Mouse (Mus musculus): ENCODE results near the gene Draxin. TPM values are rescaled to one million over a fixed set of nuclear protein-coding genes. Genes with fewer than 3 reads are reported as not detected.

Draxin gene
- polyA plus RNA-seq, 1 experiment from 2014 or later, result 0.29 TPM

- Histone ChIP-seq H3K4me2 (replicated peaks; ENCODE audit: low read depth, low read length) (no peak overlapping the region), H3K36me3 (ENCODE audit: insufficient read depth, low read length) (peaks cover 15% of the 10 kb centered on the region), H3K9me3 (ENCODE audit: low read length) (no peaks in the 10 kb centered on the region), H3K27ac (ENCODE audit: low read length) (0 out of 2 replicates have a peak overlapping the region, but pooled peaks have one; percentile 9), H3K4me1 (ENCODE audit: insufficient read depth, low read length) (peaks cover 35% of the 10 kb centered on the region), H3K27me3 (ENCODE audit: insufficient read depth, low read length) (no peaks in the 10 kb centered on the region), H3K4me3 (ENCODE audit: low read length) (no peak overlapping the region), H3K9ac (replicated peaks; ENCODE audit: low read length) (no peak overlapping the region)
- 47% methylated on average over 12 of the region's 12 CpGs for WGBS
- 0 out of 2 replicates have a peak, but pooled peaks have one; percentile 5 for ATAC-seq (ENCODE audit: low FRiP score, low TSS enrichment)
These were observed 48.0 kb downstream of the Draxin start for GRCm38 (mm10) chr4:148082257-148083044.

DNA sequence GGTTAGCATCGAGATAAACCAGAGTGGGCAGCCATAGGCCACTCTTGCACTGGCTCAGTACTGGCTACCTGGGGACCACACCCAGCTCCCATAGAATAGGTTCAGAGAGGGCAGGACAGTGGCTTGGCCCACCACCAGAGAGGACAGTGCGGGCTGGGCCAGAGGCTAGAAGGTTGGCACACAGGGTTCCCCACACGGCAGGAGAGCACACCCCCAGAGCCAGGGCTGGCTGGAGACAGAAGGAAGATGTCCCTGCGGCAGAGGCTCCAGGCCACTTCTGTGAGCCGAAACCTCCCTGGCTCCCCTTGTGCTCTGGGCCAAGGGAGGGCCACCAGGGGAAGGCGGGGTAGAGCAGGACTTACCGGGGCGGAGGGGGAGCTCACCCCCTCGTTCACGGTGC is 49.3 kb downstream of the Draxin start:
- H3K27me3 ChIP-seq (ENCODE audit: insufficient read depth, low read length), result no peaks in the 10 kb centered on the region
- 92% methylated on average over 10 of the region's 10 CpGs for WGBS
- peaks cover 15% of the 10 kb centered on the region for H3K36me3 ChIP-seq (ENCODE audit: insufficient read depth, low read length)
- no peak overlapping the region for H3K4me2 ChIP-seq (replicated peaks; ENCODE audit: low read depth, low read length)
- ATAC-seq (ENCODE audit: low FRiP score, low TSS enrichment), result no peak
- no peak overlapping the region for H3K9ac ChIP-seq (replicated peaks; ENCODE audit: low read length)
- peaks cover 26% of the 10 kb centered on the region for H3K4me1 ChIP-seq (ENCODE audit: insufficient read depth, low read length)
- no peaks in the 10 kb centered on the region for H3K9me3 ChIP-seq (ENCODE audit: low read length)
- no peak overlapping the region for H3K27ac ChIP-seq (ENCODE audit: low read length)
- H3K4me3 ChIP-seq (ENCODE audit: low read length), result no peak overlapping the region

DNA sequence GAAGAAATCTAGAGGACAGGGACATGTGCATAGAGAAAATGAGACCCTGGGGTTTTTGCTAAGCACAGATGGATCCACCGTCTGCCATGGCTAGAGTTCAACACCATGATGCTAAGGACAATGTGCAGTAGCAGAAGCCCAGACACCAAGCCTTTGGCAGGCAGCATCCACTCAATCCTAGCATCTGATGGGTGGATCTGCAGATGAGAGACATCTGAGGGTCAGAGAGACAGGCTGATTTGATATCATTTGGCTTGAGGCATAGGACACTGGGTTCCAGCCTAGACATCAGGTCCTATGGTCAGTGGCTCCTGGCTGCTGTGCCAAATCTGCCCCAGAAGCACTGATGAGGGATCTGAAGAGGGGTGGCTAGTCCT is 49.9 kb downstream of the Draxin start:
- H3K9me3 ChIP-seq (ENCODE audit: low read length), result no peaks in the 10 kb centered on the region
- no peak overlapping the region for H3K27ac ChIP-seq (ENCODE audit: low read length)
- H3K9ac ChIP-seq (replicated peaks; ENCODE audit: low read length), result no peak overlapping the region
- H3K4me3 ChIP-seq (ENCODE audit: low read length), result no peak overlapping the region
- H3K4me2 ChIP-seq (replicated peaks; ENCODE audit: low read depth, low read length), result no peak overlapping the region
- H3K36me3 ChIP-seq (ENCODE audit: insufficient read depth, low read length), result peaks cover 15% of the 10 kb centered on the region
- WGBS, result 88% methylated on average over 1 of the region's 1 CpGs
- H3K4me1 ChIP-seq (ENCODE audit: insufficient read depth, low read length), result peaks cover 24% of the 10 kb centered on the region
- no peaks in the 10 kb centered on the region for H3K27me3 ChIP-seq (ENCODE audit: insufficient read depth, low read length)
- ATAC-seq (ENCODE audit: low FRiP score, low TSS enrichment), result no peak

DNA sequence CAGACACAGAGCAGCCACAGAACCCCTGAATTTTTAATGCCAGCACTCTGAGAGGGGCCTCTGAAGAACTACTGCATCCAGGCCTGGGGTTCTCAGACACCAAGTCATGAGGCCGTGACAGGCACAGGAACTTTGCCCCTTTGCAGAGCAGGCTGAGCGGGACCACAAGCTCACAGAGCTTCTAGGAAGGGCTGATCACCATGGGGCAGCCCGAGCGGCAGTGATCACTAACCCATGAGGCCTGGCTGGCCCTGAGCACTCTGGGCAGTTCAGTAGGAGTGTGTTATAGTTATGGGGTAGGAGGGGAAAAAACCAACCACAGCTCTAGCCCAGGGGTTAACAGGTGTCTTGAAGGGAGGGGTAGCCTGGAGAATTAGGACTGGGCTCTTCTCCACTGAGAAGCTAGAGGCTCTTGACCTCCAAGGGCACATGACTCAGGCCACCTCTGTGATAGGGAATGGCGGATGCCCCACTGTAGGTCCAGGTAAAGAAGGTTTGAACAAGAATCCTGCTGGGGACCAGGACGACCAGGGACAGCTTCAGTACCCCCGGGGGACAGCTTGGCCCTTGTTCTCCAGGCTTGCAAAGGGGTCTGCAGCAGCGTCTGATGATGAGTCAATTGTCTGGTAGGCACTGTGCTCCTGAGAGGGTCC is 50.4 kb downstream of the Draxin start:
- Histone ChIP-seq H3K9ac (replicated peaks; ENCODE audit: low read length) (no peak overlapping the region), H3K27me3 (ENCODE audit: insufficient read depth, low read length) (no peaks in the 10 kb centered on the region), H3K36me3 (ENCODE audit: insufficient read depth, low read length) (peaks cover 15% of the 10 kb centered on the region), H3K4me2 (replicated peaks; ENCODE audit: low read depth, low read length) (no peak overlapping the region), H3K27ac (ENCODE audit: low read length) (no peak overlapping the region), H3K4me3 (ENCODE audit: low read length) (no peak overlapping the region), H3K9me3 (ENCODE audit: low read length) (no peaks in the 10 kb centered on the region), H3K4me1 (ENCODE audit: insufficient read depth, low read length) (peaks cover 19% of the 10 kb centered on the region)
- 85% methylated on average over 8 of the region's 8 CpGs for WGBS
- no peak for ATAC-seq (ENCODE audit: low FRiP score, low TSS enrichment)

GRCm38 (mm10) chr4:148079212-148079611 is 51.3 kb downstream of the Draxin start:
- ATAC-seq (ENCODE audit: low FRiP score, low TSS enrichment), result no peak
- H3K27me3 ChIP-seq (ENCODE audit: insufficient read depth, low read length), result no peaks in the 10 kb centered on the region
- H3K36me3 ChIP-seq (ENCODE audit: insufficient read depth, low read length), result peaks cover 15% of the 10 kb centered on the region
- WGBS, result 67% methylated on average over 6 of the region's 6 CpGs
- no peaks in the 10 kb centered on the region for H3K9me3 ChIP-seq (ENCODE audit: low read length)
- H3K4me3 ChIP-seq (ENCODE audit: low read length), result no peak overlapping the region
- H3K4me1 ChIP-seq (ENCODE audit: insufficient read depth, low read length), result peaks cover 19% of the 10 kb centered on the region
- H3K4me2 ChIP-seq (replicated peaks; ENCODE audit: low read depth, low read length), result no peak overlapping the region
- H3K27ac ChIP-seq (ENCODE audit: low read length), result no peak overlapping the region
- no peak overlapping the region for H3K9ac ChIP-seq (replicated peaks; ENCODE audit: low read length)

- Histone ChIP-seq H3K4me1 (ENCODE audit: insufficient read depth, low read length) (peaks cover 4% of the 10 kb centered on the region), H3K27me3 (ENCODE audit: insufficient read depth, low read length) (no peaks in the 10 kb centered on the region), H3K9ac (replicated peaks; ENCODE audit: low read length) (peak overlapping the region; percentile 37; the same call in 1 of the 2 replicates), H3K4me2 (replicated peaks; ENCODE audit: low read depth, low read length) (no peak overlapping the region), H3K36me3 (ENCODE audit: insufficient read depth, low read length) (peaks cover 10% of the 10 kb centered on the region), H3K27ac (ENCODE audit: low read length) (no peak overlapping the region), H3K4me3 (ENCODE audit: low read length) (no peak overlapping the region), H3K9me3 (ENCODE audit: low read length) (no peaks in the 10 kb centered on the region)
- ATAC-seq (ENCODE audit: low FRiP score, low TSS enrichment), result no peak
- 90% methylated on average over 6 of the region's 6 CpGs for WGBS
These were observed 54.6 kb downstream of the Draxin start for GRCm38 (mm10) chr4:148075881-148076280.

- Histone ChIP-seq H3K9ac (replicated peaks; ENCODE audit: low read length) (peak overlapping the region; percentile 37), H3K4me2 (replicated peaks; ENCODE audit: low read depth, low read length) (peak overlapping the region; percentile 48), H3K9me3 (ENCODE audit: low read length) (no peaks in the 10 kb centered on the region), H3K27me3 (ENCODE audit: insufficient read depth, low read length) (no peaks in the 10 kb centered on the region), H3K4me3 (ENCODE audit: low read length) (peak overlapping the region; percentile 34), H3K36me3 (ENCODE audit: insufficient read depth, low read length) (peaks cover 4% of the 10 kb centered on the region), H3K27ac (ENCODE audit: low read length) (no peak overlapping the region), H3K4me1 (ENCODE audit: insufficient read depth, low read length) (peaks cover 4% of the 10 kb centered on the region)
- ATAC-seq (ENCODE audit: low FRiP score, low TSS enrichment), result peak; percentile 24; the same call in 1 of the 2 replicates
- 44% methylated on average over 21 of the region's 21 CpGs for WGBS
These were observed 55.2 kb downstream of the Draxin start for GRCm38 (mm10) chr4:148075259-148075658.

DNA sequence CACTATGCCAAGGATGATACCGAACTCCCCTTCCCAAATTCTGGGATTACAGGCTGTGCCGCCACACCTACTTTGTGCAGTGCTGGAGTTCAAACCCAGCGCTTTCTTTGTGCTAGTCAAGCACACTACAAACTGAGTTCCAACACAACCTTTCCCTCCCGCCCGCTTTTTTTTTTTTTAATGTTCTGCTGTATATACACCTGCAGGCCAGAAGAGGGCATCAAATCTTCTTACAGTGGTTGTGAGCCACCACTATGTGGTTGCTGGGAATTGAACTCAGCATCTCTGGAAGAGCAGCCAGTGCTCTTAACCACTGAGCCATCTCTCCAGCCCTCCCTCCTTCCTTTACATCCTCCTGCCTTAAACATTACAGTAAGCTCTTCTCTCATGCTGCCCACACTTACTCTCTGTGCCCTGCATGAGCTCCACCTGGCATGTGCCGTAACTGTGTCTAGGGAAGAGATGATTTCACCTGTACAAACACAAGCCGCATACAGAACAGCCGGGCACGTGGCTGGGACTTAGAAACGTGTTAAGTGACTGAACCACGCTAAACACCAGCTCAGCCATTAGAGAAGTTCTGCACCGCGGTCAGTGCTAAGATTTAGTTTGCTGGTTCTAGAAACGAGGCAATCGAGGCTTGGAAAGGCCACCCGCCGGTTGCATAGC is 55.8 kb downstream of the Draxin start:
- WGBS, result 49% methylated on average over 17 of the region's 17 CpGs
- H3K27me3 ChIP-seq (ENCODE audit: insufficient read depth, low read length), result no peaks in the 10 kb centered on the region
- peak; percentile 20; the same call in 1 of the 2 replicates for ATAC-seq (ENCODE audit: low FRiP score, low TSS enrichment)
- no peaks in the 10 kb centered on the region; the same call in 1 of the 2 replicates for H3K36me3 ChIP-seq (ENCODE audit: insufficient read depth, low read length)
- no peak overlapping the region for H3K27ac ChIP-seq (ENCODE audit: low read length)
- no peaks in the 10 kb centered on the region for H3K9me3 ChIP-seq (ENCODE audit: low read length)
- H3K4me2 ChIP-seq (replicated peaks; ENCODE audit: low read depth, low read length), result peak overlapping the region; percentile 48
- H3K9ac ChIP-seq (replicated peaks; ENCODE audit: low read length), result peak overlapping the region; percentile 37
- peaks cover 4% of the 10 kb centered on the region for H3K4me1 ChIP-seq (ENCODE audit: insufficient read depth, low read length)
- H3K4me3 ChIP-seq (ENCODE audit: low read length), result peak overlapping the region; percentile 34

GRCm38 (mm10) chr4:148071508-148071907 is 59.0 kb downstream of the Draxin start:
- H3K36me3 ChIP-seq (ENCODE audit: insufficient read depth, low read length), result no peaks in the 10 kb centered on the region
- H3K4me2 ChIP-seq (replicated peaks; ENCODE audit: low read depth, low read length), result no peak overlapping the region
- ATAC-seq (ENCODE audit: low FRiP score, low TSS enrichment), result peak; percentile 16; the same call in 1 of the 2 replicates
- no peak overlapping the region for H3K27ac ChIP-seq (ENCODE audit: low read length)
- no peaks in the 10 kb centered on the region for H3K9me3 ChIP-seq (ENCODE audit: low read length)
- no peaks in the 10 kb centered on the region for H3K27me3 ChIP-seq (ENCODE audit: insufficient read depth, low read length)
- peaks cover 12% of the 10 kb centered on the region for H3K4me1 ChIP-seq (ENCODE audit: insufficient read depth, low read length)
- no peak overlapping the region for H3K4me3 ChIP-seq (ENCODE audit: low read length)
- H3K9ac ChIP-seq (replicated peaks; ENCODE audit: low read length), result no peak overlapping the region
- WGBS, result 33% methylated on average over 5 of the region's 5 CpGs
